Mouse (Mus musculus) right cerebral cortex, postnatal 4 days (tissue): Measurements from ENCODE around the gene Cyp2u1.
"Not testable (repeated sequence)": the region's sequence is repeated elsewhere in the genome, so short reads cannot be mapped to it uniquely, and the experiment has no call there.

Experiments
- DNase-seq: peaks from one replicate; pipeline ENCODE4 v3.0.0-alpha.2; 2022

Cyp2u1 gene

GRCm38 (mm10) chr3:131302452-131303319 is at the start of gene Cyp2u1:
Gene Cyp2u1, minus strand, starts transcription at chr3:131303227.
- DNase-seq: peak; percentile 84

GRCm38 (mm10) chr3:131350539-131350938 is 47.5 kb upstream of the Cyp2u1 start:
- no peak for DNase-seq

- DNase-seq: no peak
Observed at GRCm38 (mm10) chr3:131349013-131349412, 46.0 kb upstream of the Cyp2u1 start.

- no peak for DNase-seq
Observed at GRCm38 (mm10) chr3:131348579-131348950, 45.5 kb upstream of the Cyp2u1 start.

GRCm38 (mm10) chr3:131347831-131348578 is 45.0 kb upstream of the Cyp2u1 start:
- DNase-seq: peak; percentile 21

DNA sequence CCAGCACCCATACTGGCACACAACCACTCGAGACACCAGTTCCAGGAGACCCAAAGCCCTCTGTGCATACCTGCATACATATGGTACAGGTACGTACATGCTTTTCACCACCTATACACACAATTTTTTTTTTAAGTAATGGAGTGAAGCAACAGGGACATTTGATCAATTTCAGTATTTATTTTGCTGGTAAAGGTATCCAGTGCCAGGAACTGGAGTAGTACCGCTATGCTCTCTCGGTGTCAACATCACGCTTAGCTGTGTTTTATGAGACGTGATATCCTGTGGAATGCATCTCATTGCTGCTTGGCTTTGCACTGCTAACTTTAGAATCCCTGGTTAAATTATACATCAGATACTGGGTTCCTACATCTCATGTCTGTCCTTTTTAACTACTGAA is 42.9 kb upstream of the Cyp2u1 start:
- no peak for DNase-seq

- no peak for DNase-seq
Observed at GRCm38 (mm10) chr3:131343311-131343710, 40.3 kb upstream of the Cyp2u1 start.

GRCm38 (mm10) chr3:131340885-131341284 is 37.9 kb upstream of the Cyp2u1 start:
- DNase-seq: no peak

DNA sequence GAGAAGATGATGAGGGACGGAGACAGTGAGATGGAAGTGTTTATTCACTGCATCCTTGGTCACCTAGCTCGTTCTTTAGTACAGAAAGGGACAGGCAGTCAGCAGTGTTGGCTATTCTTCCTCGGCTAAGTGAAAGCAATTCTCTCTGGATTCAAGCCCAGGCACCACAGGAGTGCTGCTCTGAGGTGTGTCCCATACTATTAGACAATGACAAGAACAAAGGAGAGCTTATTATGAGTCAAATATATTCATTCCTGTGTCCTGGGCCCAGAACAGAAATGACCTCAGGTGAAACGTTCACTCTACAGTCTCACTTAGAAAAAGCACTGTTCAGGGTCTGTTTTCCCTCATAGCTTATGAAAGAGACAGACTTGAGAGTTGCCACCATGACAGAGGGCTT is 36.3 kb upstream of the Cyp2u1 start:
- DNase-seq: no peak

DNA sequence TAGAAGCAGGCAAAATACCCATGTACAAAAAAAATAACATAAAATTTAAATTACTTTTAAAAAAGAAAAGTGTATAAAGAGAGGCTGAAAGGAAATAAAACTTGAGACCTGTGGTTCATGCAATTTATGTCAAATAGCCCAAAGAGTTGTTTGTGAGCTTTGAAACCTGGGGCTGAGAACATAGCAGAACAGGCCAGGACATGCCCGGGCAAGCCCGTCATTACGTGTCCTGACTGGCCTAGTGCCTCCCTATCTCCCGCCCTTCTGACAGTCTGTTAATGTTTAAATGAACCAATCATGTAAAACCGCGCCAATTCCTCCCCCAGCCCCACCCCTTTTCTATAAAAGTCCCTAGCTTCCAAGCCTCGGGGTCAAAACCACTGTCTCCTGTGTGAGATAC is 34.7 kb upstream of the Cyp2u1 start:
- DNase-seq: not testable (repeated sequence)

DNA sequence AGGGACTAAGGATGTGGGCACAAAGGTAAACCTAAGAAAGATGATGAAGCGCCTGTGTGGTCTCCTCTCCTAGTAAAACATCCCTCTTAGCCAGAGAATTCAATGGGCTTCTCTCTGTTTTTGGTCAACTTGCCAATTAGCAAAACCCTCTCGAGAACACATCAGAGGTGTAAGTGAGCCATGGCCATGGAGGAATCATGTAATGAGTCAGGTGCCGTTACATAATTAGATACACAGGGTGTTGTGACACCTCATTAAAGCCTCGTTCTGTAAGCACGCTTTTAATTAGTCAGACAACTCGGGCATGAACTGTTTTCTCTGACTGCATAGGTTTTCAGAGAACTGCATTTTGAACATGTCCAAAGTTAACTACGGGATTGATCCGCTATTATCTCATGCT is 33.6 kb upstream of the Cyp2u1 start:
- DNase-seq: no peak

- no peak for DNase-seq
Observed at GRCm38 (mm10) chr3:131335117-131335547, 32.1 kb upstream of the Cyp2u1 start.

GRCm38 (mm10) chr3:131327189-131327588 is 24.2 kb upstream of the Cyp2u1 start:
- no peak for DNase-seq

DNA sequence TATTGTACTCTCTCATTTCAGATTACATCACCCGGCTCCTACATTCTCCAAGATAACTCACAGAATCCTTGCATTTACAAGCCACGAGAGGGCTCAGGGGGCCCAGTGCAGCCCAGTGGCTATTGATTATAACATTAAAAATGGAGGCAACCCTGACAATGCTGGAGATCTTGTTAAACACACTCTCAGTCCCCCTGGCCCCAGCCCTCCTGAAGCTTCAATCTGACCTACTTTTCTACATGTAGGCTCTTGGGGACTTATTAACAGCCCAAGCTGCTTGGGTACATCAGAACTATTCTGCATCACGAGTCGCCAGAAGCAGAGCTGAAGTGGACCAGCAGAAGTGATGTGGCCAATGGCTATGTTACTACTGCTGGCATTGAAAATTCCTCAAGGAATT is 23.6 kb upstream of the Cyp2u1 start:
- DNase-seq: no peak

GRCm38 (mm10) chr3:131322081-131322815 is 19.2 kb upstream of the Cyp2u1 start:
- DNase-seq: no peak

DNA sequence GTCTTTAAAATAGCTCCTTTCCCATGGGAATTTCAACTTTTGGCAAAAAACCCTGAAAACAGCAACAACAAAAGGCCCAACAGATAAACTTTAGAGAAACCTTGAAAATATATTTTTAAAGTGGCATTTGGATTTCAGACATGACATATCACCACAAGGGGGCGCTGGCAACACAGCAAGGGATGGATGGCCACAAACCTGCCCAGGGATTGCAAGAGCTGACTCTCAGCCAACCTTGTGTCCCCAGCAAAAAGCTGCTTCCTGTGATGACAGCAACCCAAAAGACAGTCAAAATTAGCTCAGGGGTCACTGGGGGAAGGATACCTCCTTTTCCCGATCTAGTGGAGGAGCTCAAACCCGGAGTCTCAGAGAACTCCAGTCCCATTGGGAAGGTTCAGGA is 17.2 kb upstream of the Cyp2u1 start:
- DNase-seq: peak; percentile 87

DNA sequence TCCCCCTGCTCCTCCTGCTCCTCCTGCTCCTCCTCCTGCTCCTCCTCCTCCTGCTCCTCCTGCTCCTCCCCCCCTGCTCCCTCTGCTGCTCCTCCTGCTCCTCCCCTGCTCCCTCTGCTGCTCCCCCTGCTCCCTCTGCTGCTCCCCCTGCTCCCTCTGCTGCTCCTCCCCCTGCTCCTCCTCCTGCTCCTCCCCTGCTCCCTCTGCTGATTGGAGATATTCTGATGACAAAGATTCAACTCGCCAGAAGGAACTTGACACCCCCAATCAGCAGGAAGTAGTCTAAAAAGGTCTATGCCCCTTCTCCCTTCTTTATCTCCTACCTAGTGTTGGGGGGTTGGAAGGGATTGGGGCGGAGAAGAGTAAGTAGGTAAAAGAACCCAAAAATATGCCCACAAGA is 15.2 kb upstream of the Cyp2u1 start:
- no peak for DNase-seq

DNA sequence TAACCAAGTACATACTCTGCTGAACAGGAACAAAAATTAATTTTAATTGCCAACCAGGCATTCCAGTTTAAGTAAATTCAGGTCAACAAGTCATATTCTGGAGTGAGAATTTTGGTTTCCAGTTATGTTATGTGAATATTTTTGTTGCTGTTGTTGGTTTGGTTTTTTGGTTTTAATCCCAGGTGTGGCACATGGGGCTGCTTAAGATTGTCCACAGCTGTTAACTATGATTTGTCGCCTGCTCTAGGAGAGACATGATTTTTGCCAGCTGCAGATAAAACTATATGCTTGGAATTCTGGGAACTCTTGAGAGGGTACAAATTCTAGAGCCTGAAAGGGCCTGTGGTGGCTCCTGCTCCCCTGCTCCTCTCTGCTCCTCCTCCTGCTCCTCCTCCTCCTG is 14.1 kb upstream of the Cyp2u1 start:
- no peak for DNase-seq

DNA sequence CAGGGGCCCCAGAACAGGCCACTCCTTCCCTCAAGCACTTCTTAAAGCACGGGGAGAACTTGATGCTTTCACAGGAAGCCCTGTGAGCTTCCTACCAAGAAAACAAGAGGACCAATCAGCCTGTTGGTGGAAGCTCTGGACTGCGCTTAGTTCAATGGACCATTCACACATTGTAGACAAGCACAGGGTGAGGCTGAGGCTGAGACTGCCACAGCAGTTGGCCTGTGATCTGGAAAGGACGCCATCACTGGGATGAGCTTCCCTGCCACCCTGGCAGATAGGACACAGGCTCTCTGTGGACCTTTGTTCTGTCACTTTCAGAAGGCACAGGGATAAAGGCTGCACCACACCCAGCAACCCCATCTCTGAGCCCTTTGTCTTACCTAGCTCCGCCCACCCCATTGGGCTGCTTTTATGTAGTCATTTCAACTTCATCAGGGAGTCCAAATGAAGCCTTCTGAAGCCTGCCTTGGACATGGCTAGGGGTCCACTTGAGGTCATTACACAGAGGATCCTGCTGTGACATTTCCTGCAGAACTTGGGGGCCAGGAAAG is 13.0 kb upstream of the Cyp2u1 start:
- no peak for DNase-seq

GRCm38 (mm10) chr3:131312340-131312739 is 9.3 kb upstream of the Cyp2u1 start:
- DNase-seq: no peak

GRCm38 (mm10) chr3:131310572-131310971 is 7.5 kb upstream of the Cyp2u1 start:
- DNase-seq: no peak

DNA sequence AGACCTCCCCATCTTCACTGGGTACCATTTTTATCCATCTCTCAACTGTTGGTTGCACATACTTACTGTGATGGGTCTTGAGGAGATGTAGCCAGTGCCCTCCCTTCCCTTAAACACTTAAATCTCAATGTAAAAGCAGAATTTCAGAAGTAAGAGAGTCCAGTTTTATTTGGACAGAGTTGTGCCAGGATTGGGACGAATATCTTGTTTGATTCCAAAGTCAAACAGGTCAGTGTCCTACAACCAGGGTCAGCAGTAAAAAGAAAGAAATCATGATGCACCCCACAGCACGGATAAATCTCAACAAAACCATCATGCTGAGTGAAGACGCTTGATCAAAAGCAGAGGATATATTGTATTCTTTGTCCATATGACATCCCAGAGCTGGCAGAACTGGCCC is 4.8 kb upstream of the Cyp2u1 start:
- DNase-seq: no peak

GRCm38 (mm10) chr3:131306255-131306654 is 3.2 kb upstream of the Cyp2u1 start:
- no peak for DNase-seq
